Mouse (Mus musculus) adrenal gland, postnatal 0 days (tissue): ENCODE measurements around the gene Lrfn2. TPM values are rescaled to one million over a fixed set of nuclear protein-coding genes. Genes with fewer than 3 reads are reported as not detected.

Experiments
- microRNA-seq: library from miRNA; unstranded; fragments of <30 nt; microRNA quantifications from one replicate; pipeline ENCODE4, GENCODE M21; 2016; ENCODE audit warnings: borderline replicate concordance; ENCODE audit not compliant: insufficient number of aligned reads
- polyA plus RNA-seq: library from polyadenylated mRNA; unstranded; fragments of >200 nt; fragmentation: Nextera tagmentation; extraction: Ambion mirVana; gene quantifications from 2 replicates; pipeline ENCODE4 v1.2.1, GENCODE M21; 2015

Lrfn2 gene
- polyA plus RNA-seq: 0.62 and 1.1 TPM in 2 replicates

DNA sequence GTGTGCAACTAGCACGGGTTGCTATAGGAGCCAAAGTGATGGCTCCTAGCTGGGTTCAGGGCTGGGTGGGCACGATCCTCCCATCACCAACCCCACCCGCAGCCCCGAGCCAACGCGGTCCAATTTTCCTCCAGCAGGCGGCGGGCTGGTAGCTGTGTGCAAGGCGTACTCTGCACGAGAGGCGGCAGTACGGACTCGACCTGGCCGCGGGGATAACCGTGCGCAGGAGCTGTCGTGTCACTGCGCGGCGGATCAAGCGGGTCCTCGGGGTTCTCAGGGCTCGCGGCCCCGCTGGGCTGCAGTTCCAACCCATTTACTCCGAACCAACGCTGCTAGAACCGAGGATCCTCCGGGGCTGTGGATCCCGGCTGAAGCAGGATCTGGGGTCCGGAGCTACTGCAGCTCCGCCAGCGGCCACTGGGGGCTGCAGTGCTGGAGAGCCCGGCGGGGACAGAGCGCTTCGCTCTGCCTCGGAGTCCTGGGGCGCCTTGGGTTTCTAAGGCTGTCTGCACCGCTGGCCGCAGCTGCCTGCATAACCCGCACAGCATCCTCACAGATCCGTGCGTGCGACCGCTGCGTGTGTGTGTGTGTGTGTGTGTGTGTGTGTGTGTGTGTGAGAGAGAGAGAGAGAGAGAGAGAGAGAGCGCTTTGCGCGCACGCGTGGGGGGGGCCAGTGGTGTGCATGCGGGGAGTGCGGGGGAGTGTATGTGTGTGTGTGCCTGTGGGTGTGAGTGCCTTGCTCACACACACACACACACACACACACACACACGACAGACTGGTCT, at the start of gene Lrfn2:
Lrfn2 (plus strand) TSS at position 759 of the 785 bp plus-strand sequence.

Small RNA genes within 50 kb of the gene (microRNA-seq; reads per million reads assigned to microRNA genes)
- not detected for gene Gm44304
